Mouse (Mus musculus) forebrain, embryonic 14.5 days (tissue): ENCODE results near the gene Fam53b. TPM values are rescaled to one million over a fixed set of nuclear protein-coding genes. Genes with fewer than 3 reads are reported as not detected.

Source experiments
- ATAC-seq: fragments of 200-750 bp; cut with Nextera tagmentation; 2 replicates; pipeline ENCODE4 v1.8.0; 2017; ENCODE audit warnings: mild to moderate bottlenecking, moderate library complexity
- DNase-seq: peaks from one replicate; pipeline ENCODE4 v3.0.0-alpha.2; 2015; ENCODE audit warnings: low spot score
- H3K27ac ChIP-seq: fragments of 300-500 bp; sonication (generic); 2 replicates; pipeline ENCODE4 v1.5.1; 2014; ENCODE audit warnings: low read depth, mild to moderate bottlenecking, control low read depth, low read length, moderate library complexity
- H3K27me3 ChIP-seq: fragments of 300-500 bp; sonication (generic); replicated peaks from 2 replicates; pipeline ENCODE4 v1.6.1; 2014; ENCODE audit warnings: low read length, control low read depth, mixed read lengths; ENCODE audit not compliant: control insufficient read depth, insufficient read depth
- H3K36me3 ChIP-seq: fragments of 300-500 bp; sonication (generic); 2 replicates; pipeline ENCODE4 v1.6.1; 2014; ENCODE audit warnings: low read length, control low read depth; ENCODE audit not compliant: control insufficient read depth, insufficient read depth
- H3K4me1 ChIP-seq: fragments of 300-500 bp; sonication (generic); 2 replicates; pipeline ENCODE4 v1.6.1; 2014; ENCODE audit warnings: antibody characterized with exemption, low read length, control low read depth; ENCODE audit not compliant: control insufficient read depth, insufficient read depth
- H3K4me2 ChIP-seq: fragments of 300-500 bp; sonication (generic); 2 replicates; pipeline ENCODE4 v1.6.1; 2014; ENCODE audit warnings: mild to moderate bottlenecking, control low read depth, low read length
- H3K4me3 ChIP-seq: fragments of 300-500 bp; sonication (generic); 2 replicates; pipeline ENCODE4 v1.5.1; 2014; ENCODE audit warnings: low read depth, low read length, control low read depth
- H3K9ac ChIP-seq: fragments of 300-500 bp; sonication (generic); 2 replicates; pipeline ENCODE4 v1.6.1; 2014; ENCODE audit warnings: mild to moderate bottlenecking, low read length, control low read depth, moderate library complexity
- H3K9me3 ChIP-seq: fragments of 300-500 bp; sonication (generic); replicated peaks from 2 replicates; pipeline ENCODE4 v1.6.1; 2016; ENCODE audit warnings: low read length, control low read depth, mixed read lengths; ENCODE audit not compliant: control insufficient read depth
- WGBS: fragments of 180-500 bp; shearing (Covaris S2); extraction: QIAGEN DNeasy Blood & Tissue Kit; methylation state at CpG from one replicate; pipeline ENCODE4 v1.1.7; 2014; 5-methylcytosine and 5-hydroxymethylcytosine counted together
- polyA plus RNA-seq: library from polyadenylated mRNA; unstranded; fragments of >200 nt; fragmentation: Nextera tagmentation; extraction: Ambion mirVana; gene quantifications from 2 replicates; pipeline ENCODE4 v1.2.1, GENCODE M21; 2014

Fam53b gene
- polyA plus RNA-seq, 1 experiment from 2014 or later = 17.1 TPM

- Histone ChIP-seq H3K36me3 (peaks cover 37% of the 10 kb centered on the region), H3K4me2 (no peak overlapping the region), H3K27ac (peak overlapping the region; percentile 78), H3K4me3 (no peak overlapping the region), H3K4me1 (no peaks in the 10 kb centered on the region; the same call in 1 of the 2 replicates), H3K9me3 (no peaks in the 10 kb centered on the region), H3K9ac (no peak overlapping the region), H3K27me3 (no peaks in the 10 kb centered on the region)
- 71% methylated on average over 6 of the region's 6 CpGs for WGBS
- ATAC-seq (peak; percentile 42; the same call in 1 of the 2 replicates), DNase-seq (peak; percentile 55)
Measured at GRCm38 (mm10) chr7:132759926-132760325, 53.8 kb downstream of the Fam53b start.

DNA sequence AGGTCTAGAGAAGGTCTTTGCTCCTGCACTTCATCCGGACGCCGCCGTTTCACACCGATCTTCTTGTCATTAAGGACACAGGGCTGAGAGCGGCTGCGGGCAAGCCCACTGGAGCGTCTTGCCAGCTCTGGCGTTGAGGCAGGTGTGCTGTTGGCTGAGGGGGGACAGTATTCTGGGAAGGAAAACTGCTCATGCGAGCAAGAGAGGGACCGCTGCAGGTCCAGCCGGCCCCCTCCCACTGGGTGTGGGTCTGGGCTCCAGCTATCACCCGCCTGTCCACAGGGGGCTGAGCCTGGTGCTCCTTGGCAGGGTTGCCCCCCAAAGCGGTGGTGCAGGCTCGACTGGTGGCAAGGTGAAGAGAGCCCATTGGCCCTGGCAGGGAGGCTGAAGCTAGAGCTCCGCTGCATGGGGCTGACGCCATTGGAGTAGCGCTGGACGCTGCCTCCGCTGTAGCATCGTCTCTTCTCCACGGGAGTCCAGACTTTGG is 54.2 kb downstream of the Fam53b start:
- Histone ChIP-seq H3K27ac (peak overlapping the region; percentile 78; the same call in 1 of the 2 replicates), H3K4me2 (no peak overlapping the region), H3K9ac (no peak overlapping the region), H3K27me3 (no peaks in the 10 kb centered on the region), H3K4me3 (no peak overlapping the region), H3K9me3 (no peaks in the 10 kb centered on the region), H3K4me1 (peaks cover 4% of the 10 kb centered on the region; the same call in 1 of the 2 replicates), H3K36me3 (peaks cover 34% of the 10 kb centered on the region)
- ATAC-seq = peak; percentile 35; the same call in 1 of the 2 replicates
- no peak for DNase-seq
- 86% methylated on average over 22 of the region's 22 CpGs for WGBS

GRCm38 (mm10) chr7:132758875-132759274 is 54.8 kb downstream of the Fam53b start:
- no peak overlapping the region for H3K4me3 ChIP-seq
- no peaks in the 10 kb centered on the region for H3K9me3 ChIP-seq
- ATAC-seq = 0 out of 2 replicates have a peak, but pooled peaks have one; percentile 42
- peaks cover 10% of the 10 kb centered on the region; the same call in 1 of the 2 replicates for H3K4me1 ChIP-seq
- 51% methylated on average over 5 of the region's 5 CpGs for WGBS
- H3K27ac ChIP-seq = no peak overlapping the region
- H3K36me3 ChIP-seq = peaks cover 33% of the 10 kb centered on the region
- H3K9ac ChIP-seq = no peak overlapping the region
- DNase-seq = peak; percentile 45
- no peaks in the 10 kb centered on the region for H3K27me3 ChIP-seq
- H3K4me2 ChIP-seq = no peak overlapping the region

- Histone ChIP-seq H3K4me1 (peaks cover 14% of the 10 kb centered on the region; the same call in 1 of the 2 replicates), H3K27ac (no peak overlapping the region), H3K4me3 (no peak overlapping the region), H3K36me3 (peaks cover 31% of the 10 kb centered on the region), H3K9me3 (no peaks in the 10 kb centered on the region), H3K4me2 (no peak overlapping the region), H3K27me3 (no peaks in the 10 kb centered on the region), H3K9ac (no peak overlapping the region)
- ATAC-seq = no peak
- 92% methylated on average over 5 of the region's 5 CpGs for WGBS
- DNase-seq = no peak
Measured at GRCm38 (mm10) chr7:132756325-132756724, 57.4 kb downstream of the Fam53b start.

DNA sequence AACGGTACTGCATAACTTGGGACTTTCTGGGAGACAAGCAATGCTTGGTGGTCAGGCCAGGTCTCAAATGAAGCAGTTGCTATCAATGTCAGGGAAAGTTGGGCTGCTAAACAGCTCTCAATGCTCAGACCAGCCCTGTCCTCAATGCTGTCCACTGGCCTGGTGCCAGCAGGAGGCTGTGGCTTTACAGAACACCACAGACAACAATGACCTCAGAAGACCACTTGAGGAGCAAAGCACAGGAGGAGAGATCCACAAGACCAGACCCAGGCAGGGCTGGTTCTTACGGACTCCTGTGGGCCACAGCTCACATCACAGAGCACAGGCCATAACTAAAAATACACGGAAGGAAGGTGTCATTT is 59.3 kb downstream of the Fam53b start:
- DNase-seq (no peak), ATAC-seq (peak; percentile 58)
- Histone ChIP-seq H3K4me3 (no peak overlapping the region), H3K4me2 (no peak overlapping the region), H3K36me3 (peaks cover 29% of the 10 kb centered on the region), H3K4me1 (peaks cover 14% of the 10 kb centered on the region; the same call in 1 of the 2 replicates), H3K9me3 (no peaks in the 10 kb centered on the region), H3K27me3 (no peaks in the 10 kb centered on the region), H3K9ac (no peak overlapping the region), H3K27ac (peak overlapping the region; percentile 48; the same call in 1 of the 2 replicates)
- 75% methylated on average over 3 of the region's 3 CpGs for WGBS

- Histone ChIP-seq H3K27me3 (no peaks in the 10 kb centered on the region), H3K4me3 (no peak overlapping the region), H3K9ac (0 out of 2 replicates have a peak overlapping the region, but pooled peaks have one; percentile 21), H3K4me1 (peaks cover 14% of the 10 kb centered on the region; the same call in 1 of the 2 replicates), H3K36me3 (peaks cover 24% of the 10 kb centered on the region), H3K27ac (peak overlapping the region; percentile 48; the same call in 1 of the 2 replicates), H3K9me3 (no peaks in the 10 kb centered on the region), H3K4me2 (no peak overlapping the region)
- 54% methylated on average over 4 of the region's 4 CpGs for WGBS
- ATAC-seq (peak; percentile 57), DNase-seq (peak; percentile 28)
Measured at GRCm38 (mm10) chr7:132753518-132754388, 59.9 kb downstream of the Fam53b start.

DNA sequence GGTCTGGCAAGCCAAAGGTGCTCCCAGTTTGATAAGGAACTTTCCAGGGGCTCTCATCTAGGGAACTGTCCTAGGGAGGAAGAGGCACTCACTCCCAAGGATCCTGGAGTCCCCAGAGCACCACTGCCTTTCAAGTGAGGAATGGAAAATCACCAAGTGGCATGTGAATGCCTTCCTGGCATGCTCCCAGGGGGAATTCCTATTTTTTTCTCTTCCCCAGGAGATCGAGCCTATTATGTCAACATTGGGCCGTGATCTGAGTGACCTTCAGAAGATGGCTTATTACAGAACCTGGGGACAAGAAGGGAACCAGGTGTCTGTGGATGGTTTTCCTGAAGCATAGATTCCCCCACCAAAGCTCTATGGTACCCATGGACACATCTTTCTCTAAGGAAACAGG is 62.0 kb downstream of the Fam53b start:
- Histone ChIP-seq H3K36me3 (peaks cover 12% of the 10 kb centered on the region), H3K4me3 (no peak overlapping the region), H3K9me3 (no peaks in the 10 kb centered on the region), H3K4me2 (no peak overlapping the region), H3K4me1 (peaks cover 14% of the 10 kb centered on the region; the same call in 1 of the 2 replicates), H3K27me3 (no peaks in the 10 kb centered on the region), H3K9ac (no peak overlapping the region), H3K27ac (no peak overlapping the region)
- no peak for DNase-seq
- no peak for ATAC-seq
- WGBS = 60% methylated on average over 2 of the region's 2 CpGs

- H3K36me3 ChIP-seq = peaks cover 13% of the 10 kb centered on the region; the same call in 1 of the 2 replicates
- H3K9ac ChIP-seq = no peak overlapping the region
- DNase-seq (no peak), ATAC-seq (no peak)
- peaks cover 10% of the 10 kb centered on the region; the same call in 1 of the 2 replicates for H3K4me1 ChIP-seq
- no peak overlapping the region for H3K4me3 ChIP-seq
- H3K27ac ChIP-seq = no peak overlapping the region
- no peaks in the 10 kb centered on the region for H3K27me3 ChIP-seq
- 97% methylated on average over 11 of the region's 11 CpGs for WGBS
- H3K9me3 ChIP-seq = no peaks in the 10 kb centered on the region
- no peak overlapping the region for H3K4me2 ChIP-seq
Measured at GRCm38 (mm10) chr7:132749504-132749903, 64.2 kb downstream of the Fam53b start.
